Mouse (Mus musculus): Measurements from ENCODE around the gene Hectd3. TPM values are rescaled to one million over a fixed set of nuclear protein-coding genes. Genes with fewer than 3 reads are reported as not detected.

The Hectd3 gene
- total RNA-seq, 2 experiments from 2014 or later: 22.8 to 23.2 TPM

DNA sequence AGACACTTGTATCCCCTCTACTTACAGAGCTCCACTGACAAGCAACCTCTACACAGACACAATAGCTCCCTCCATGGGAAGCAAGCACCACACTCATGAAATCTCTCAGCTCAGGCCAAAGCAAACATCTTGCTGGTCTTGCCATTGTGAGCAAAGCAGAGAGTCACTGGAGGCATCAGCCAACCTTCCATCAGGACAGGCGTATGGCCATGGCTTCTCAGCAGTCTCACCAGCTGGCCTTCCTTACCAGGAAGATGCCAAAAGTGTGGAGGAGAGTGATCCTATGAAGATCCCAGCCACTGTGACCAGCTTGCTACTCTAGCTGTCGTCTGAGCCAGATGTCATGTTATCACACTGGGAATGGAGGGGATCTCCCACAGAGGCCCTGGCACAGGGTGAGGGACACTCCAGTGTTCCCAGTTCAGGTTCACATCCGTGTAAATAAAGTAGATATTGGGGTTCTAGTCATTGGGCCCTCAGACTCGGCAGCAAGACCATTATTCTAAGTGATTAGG is 19.8 kb downstream of the Hectd3 start:
- DNase-seq (ENCODE audit: low spot score in 2 of 2): no peak

DNA sequence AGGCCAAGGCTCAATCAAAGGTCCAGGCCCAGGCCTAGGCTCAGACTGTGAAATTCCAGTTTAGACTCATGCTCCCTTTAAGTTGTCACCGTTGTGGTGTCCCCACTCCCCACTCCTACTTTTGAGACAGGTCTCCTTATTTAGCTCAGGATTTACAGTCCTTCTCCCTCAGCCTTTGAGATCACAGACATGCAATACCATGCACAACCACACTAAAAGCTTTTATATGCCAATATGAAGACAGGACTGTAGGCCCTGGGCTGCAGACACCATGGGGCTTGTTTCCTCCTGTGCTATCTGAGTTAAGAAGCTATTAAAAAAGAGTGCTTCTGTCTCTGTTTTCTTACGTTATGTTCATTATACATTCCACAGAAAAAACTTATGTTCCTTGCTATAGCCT is 22.6 kb downstream of the Hectd3 start:
- no peak for DNase-seq (ENCODE audit: low spot score in 2 of 2)

GRCm38 (mm10) chr4:117018327-117018726 is 23.2 kb downstream of the Hectd3 start:
- DNase-seq (ENCODE audit: low spot score in 2 of 2): no peak

DNA sequence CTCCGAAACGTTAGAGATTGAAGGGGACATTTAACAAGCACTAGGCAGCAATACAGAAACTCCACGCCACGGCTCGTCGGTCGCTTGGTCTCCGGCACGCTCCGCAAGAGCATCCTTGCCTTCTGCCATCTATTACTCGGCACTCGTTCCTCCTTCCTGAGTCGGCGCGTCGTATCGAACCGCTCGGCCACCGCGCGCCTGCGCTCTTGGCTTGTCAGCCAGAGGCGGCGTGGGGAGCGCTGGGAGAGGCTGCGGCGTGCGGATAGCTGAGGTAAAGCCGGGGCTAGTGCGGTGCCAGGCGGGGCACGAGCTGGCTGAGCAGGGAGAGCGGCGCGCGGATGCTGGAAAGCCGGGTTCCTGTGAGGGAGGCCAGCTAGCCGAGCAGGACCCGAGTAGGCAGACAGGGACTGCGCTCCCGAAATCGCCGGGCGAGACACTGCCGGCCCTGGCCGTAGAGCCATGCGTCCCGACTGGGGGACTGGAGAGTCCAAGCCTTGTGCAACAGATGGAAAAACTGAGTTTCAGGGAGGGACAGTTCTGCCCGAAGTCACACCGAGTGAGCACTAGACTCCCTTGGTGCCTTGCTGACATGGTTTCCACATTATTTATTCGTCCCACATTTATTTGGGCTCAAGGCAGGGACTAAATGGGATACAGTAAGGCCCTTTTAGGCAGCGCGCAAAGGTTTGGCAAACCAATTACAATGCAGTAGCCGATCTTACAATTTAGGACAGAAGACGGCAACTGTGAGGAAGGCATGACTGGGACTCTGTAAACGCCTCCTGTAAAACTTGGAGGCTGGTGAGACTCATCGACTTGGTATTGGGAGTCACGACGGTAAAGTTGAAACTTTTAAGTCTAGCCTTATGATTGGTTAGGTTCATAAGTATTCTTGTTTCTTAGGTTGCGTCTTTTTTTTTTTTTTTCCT is 24.4 kb downstream of the Hectd3 start, which contains the start of gene Eif2b3:
Gene Eif2b3, plus strand, starts transcription at position 197 of the 929 bp plus-strand sequence.
- DNase-seq (ENCODE audit: low spot score in 2 of 2): peak; percentile 75 to 90

DNA sequence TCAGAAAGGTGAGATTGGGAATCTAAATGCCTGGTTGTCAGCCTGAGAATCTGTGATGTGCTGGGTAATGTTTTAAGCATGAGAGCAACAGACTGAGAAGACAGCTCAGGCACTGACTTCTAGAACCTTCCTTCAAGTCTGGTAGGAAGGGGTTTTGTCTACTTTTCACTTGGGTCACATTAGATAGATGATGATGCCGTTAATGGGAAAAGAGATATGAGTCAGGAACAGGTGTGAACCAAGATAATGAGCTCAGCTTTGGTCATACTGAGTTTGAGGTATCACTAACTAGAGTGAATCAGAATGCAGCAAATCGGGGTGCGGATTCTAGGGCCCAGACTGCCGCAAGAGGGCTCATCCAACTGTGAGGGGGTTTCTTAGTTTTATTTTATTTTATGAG is 28.4 kb downstream of the Hectd3 start:
- DNase-seq (ENCODE audit: low spot score in 2 of 2): no peak

DNA sequence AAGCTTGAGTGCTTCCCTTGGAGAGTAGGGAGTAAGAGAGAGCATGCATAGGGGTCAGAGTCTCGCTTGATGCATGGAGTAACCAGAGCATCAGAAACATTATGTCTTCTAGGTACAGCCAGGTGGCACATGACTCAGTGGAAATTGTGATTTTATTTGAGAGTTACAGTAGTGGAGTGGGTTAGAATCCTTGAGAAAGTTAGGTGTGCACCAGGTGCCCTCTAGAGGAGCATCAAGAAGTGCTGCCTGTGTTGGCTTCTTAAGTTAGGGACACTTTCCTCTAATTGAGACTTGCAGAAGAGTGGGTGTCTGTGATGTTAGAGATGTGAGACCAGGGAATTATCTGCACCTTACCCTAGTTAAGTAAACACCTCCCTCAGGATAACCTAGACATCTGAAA is 36.0 kb downstream of the Hectd3 start:
- DNase-seq (ENCODE audit: low spot score in 2 of 2): no peak

- DNase-seq (ENCODE audit: low spot score in 2 of 2): peak in 1 of 2 experiments; percentile 52
These were observed 45.0 kb downstream of the Hectd3 start for GRCm38 (mm10) chr4:117039925-117040687.

GRCm38 (mm10) chr4:117040791-117041190 is 45.7 kb downstream of the Hectd3 start:
- DNase-seq (ENCODE audit: low spot score in 2 of 2): no peak

GRCm38 (mm10) chr4:117041283-117041721 is 46.2 kb downstream of the Hectd3 start:
- DNase-seq (ENCODE audit: low spot score in 2 of 2): peak in 1 of 2 experiments; percentile 51

DNA sequence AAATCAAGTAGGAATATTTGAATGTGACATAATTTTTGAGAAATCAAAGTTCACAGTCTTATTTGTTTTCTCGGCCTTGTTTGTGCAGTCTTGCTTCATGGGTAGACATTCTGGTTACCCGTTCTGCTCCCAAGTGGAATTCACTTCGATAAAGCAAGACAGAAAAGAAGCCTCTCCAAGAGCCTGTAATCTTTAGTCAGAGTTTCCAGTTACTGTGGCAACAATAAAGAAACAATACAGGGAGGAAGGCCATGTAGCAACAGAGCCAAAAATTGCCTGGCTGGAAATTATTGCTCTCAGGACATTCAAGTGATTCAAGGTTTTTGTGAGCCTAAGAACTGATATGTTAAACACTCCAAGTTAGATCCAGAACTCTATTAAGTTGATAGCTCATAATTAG is 53.7 kb downstream of the Hectd3 start:
- DNase-seq (ENCODE audit: low spot score in 2 of 2): peak in 1 of 2 experiments; percentile 18

GRCm38 (mm10) chr4:117049485-117049884 is 54.4 kb downstream of the Hectd3 start:
- no peak for DNase-seq (ENCODE audit: low spot score in 2 of 2)

DNA sequence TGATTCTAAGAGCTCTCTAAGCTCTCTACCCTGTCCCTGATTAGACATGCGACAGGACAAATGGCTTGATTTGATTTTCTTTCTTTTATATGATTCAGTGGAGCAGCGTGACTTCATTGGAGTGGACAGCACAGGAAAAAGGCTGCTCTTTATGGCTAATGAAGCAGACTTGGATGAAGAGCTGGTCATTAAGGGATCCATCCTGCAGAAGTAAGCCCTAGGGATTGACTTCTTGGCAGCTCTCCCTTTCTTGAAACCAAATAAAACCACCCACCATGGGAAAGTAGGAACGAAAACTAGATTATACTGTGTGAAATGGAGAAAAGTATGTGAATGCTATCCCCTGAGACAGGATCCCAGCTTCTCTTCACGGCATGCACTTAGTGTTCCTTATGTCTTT is 57.5 kb downstream of the Hectd3 start:
- DNase-seq (ENCODE audit: low spot score in 2 of 2): peak; percentile 33 to 57

DNA sequence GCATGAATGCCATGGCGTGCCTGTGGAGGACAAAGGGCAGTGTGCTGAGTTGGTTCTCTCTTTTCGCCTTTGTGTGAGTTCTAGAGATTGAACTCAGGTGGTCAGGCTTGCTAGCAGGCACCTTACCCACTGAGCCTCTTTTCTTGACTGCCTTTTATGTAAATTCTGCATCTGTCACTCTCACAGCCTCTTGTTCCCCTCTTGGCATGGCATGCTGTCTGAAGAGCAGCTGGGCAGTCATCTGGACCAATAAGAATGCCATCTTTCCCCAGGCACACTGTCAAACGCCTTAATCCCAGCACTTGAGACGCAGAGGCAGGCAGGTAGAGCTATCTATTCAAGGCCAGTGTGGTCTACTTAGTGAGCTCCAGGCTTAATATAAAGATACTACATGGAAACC is 58.8 kb downstream of the Hectd3 start:
- no peak for DNase-seq (ENCODE audit: low spot score in 2 of 2)

Other genes with a start within 250 kb of the Hectd3 start
- gene Toe1, start 187.7 kb upstream of the Hectd3 start, total RNA-seq (2021): 10 to 100 TPM; 15.2 to 15.9 TPM
- 1 to 10 TPM; 3.9 to 5.5 TPM for gene Mutyh, start 187.6 kb upstream of the Hectd3 start, total RNA-seq (2021)
- 1 to 10 TPM in 1 of 2 experiments, under 1 TPM in 1; 0.57 to 1.1 TPM for gene Hpdl, start 173.6 kb upstream of the Hectd3 start, total RNA-seq (2021)
- under 1 TPM; 0.34 to 0.41 TPM for gene Zswim5, start 117.9 kb upstream of the Hectd3 start, total RNA-seq (2021)
- 10 to 100 TPM; 63.3 to 64.2 TPM for gene Urod, start 904 bp upstream of the Hectd3 start, total RNA-seq (2021)
- 10 to 100 TPM; 25.1 to 28.3 TPM for gene Eif2b3, start 24.1 kb downstream of the Hectd3 start, total RNA-seq (2021)
- 10 to 100 TPM; 10.4 to 12.8 TPM for gene Ptch2, start 100.8 kb downstream of the Hectd3 start, total RNA-seq (2021)
- gene Btbd19, start 130.4 kb downstream of the Hectd3 start, total RNA-seq (2021): 1 to 10 TPM; 6.2 to 8.8 TPM
- under 1 TPM in 1 of 2 experiments, not detected in 1; 0.47 TPM for gene Tctex1d4, start 131.5 kb downstream of the Hectd3 start, total RNA-seq (2021)
- 1 to 10 TPM; 2.3 to 3.6 TPM for gene Plk3, start 138.6 kb downstream of the Hectd3 start, total RNA-seq (2021)
- gene Rps8, start 160.9 kb downstream of the Hectd3 start, total RNA-seq (2021): 1,000 to 10,000 TPM; 1,262 to 1,321 TPM
- 10 to 100 TPM in 1 of 2 experiments, 1 to 10 TPM in 1; 9.6 to 10.9 TPM for gene Kif2c, start 187.3 kb downstream of the Hectd3 start, total RNA-seq (2021)

All from gastrocnemius, postnatal 4 days (tissue).